Mouse (Mus musculus) B cell, adult 2 months (primary cell): ENCODE results near the gene Rnf24.
"Not testable (repeated sequence)": the region's sequence is repeated elsewhere in the genome, so short reads cannot be mapped to it uniquely, and the experiment has no call there.

Experiments used
- DNase-seq, 2 experiments: peaks; one replicate each; pipeline ENCODE4 v3.0.0; 2022

Gene Rnf24

GRCm38 (mm10) chr2:131330548-131330947 lies 22.1 kb downstream of the Rnf24 start:
- no peak for DNase-seq

- DNase-seq = no peak
Measured at GRCm38 (mm10) chr2:131328981-131329380, 23.7 kb downstream of the Rnf24 start.

GRCm38 (mm10) chr2:131326044-131326443 lies 26.6 kb downstream of the Rnf24 start:
- no peak for DNase-seq

GRCm38 (mm10) chr2:131323675-131324074 lies 29.0 kb downstream of the Rnf24 start:
- DNase-seq = no peak

- DNase-seq = peak in 1 of 2 experiments; percentile 4
Measured at GRCm38 (mm10) chr2:131321192-131321591, 31.5 kb downstream of the Rnf24 start.

GRCm38 (mm10) chr2:131319401-131319800 lies 33.3 kb downstream of the Rnf24 start:
- DNase-seq = no peak

- DNase-seq = no peak
Measured at GRCm38 (mm10) chr2:131316167-131316566, 36.5 kb downstream of the Rnf24 start.

- no peak for DNase-seq
Measured at GRCm38 (mm10) chr2:131309296-131309695, 43.4 kb downstream of the Rnf24 start.

GRCm38 (mm10) chr2:131307822-131308221 lies 44.9 kb downstream of the Rnf24 start:
- no peak for DNase-seq

GRCm38 (mm10) chr2:131307391-131307790 lies 45.3 kb downstream of the Rnf24 start:
- DNase-seq = no peak

- DNase-seq = not testable (repeated sequence)
Measured at GRCm38 (mm10) chr2:131305226-131305625, 47.5 kb downstream of the Rnf24 start.

- DNase-seq = no peak
Measured at GRCm38 (mm10) chr2:131304497-131304896, 48.2 kb downstream of the Rnf24 start.

GRCm38 (mm10) chr2:131301635-131302034 lies 51.1 kb downstream of the Rnf24 start:
- DNase-seq = no peak

GRCm38 (mm10) chr2:131300485-131300884 lies 52.2 kb downstream of the Rnf24 start:
- no peak for DNase-seq

GRCm38 (mm10) chr2:131298674-131299073 lies 54.0 kb downstream of the Rnf24 start:
- not testable (repeated sequence) for DNase-seq

GRCm38 (mm10) chr2:131296746-131297261 lies 55.9 kb downstream of the Rnf24 start:
- no peak for DNase-seq

- no peak for DNase-seq
Measured at GRCm38 (mm10) chr2:131290669-131291068, 62.0 kb downstream of the Rnf24 start.

- no peak for DNase-seq
Measured at GRCm38 (mm10) chr2:131286276-131286675, 66.4 kb downstream of the Rnf24 start.

- DNase-seq = no peak
Measured at GRCm38 (mm10) chr2:131281596-131281995, 71.1 kb downstream of the Rnf24 start.

GRCm38 (mm10) chr2:131276722-131277121 lies 76.0 kb downstream of the Rnf24 start:
- DNase-seq = no peak

GRCm38 (mm10) chr2:131275493-131275892 lies 77.2 kb downstream of the Rnf24 start:
- DNase-seq = no peak

- DNase-seq = no peak
Measured at GRCm38 (mm10) chr2:131265056-131265455, 87.6 kb downstream of the Rnf24 start.

GRCm38 (mm10) chr2:131264027-131264426 lies 88.7 kb downstream of the Rnf24 start:
- DNase-seq = no peak

- DNase-seq = peak; percentile 39 to 41
Measured at GRCm38 (mm10) chr2:131262680-131263670, 89.7 kb downstream of the Rnf24 start.
